Comparison of ENCODE assay signal across 18 mouse cellular contexts in the genomic region with DNA sequence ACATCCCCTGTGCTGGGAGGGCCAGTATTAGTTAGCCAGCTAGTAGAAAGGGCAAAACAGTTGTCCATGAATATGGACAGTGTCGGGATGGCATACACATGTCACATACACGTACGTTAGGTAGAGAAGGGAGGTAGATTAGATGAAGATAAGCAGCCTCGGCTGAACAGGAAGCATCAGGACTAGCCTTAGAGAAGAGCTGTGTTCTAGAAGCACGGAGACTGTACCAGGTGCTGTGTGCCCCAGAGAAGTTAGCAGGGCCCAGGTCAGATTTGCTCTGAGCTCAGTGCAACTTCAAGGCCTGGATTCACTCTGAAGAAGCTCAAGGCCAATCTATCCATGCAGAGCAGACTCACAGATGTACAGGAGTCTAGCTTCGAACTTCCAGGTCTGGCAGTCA. TPM values are rescaled to one million over a fixed set of nuclear protein-coding genes. Genes with fewer than 3 reads are reported as not detected.
"Had no signal": no experiment of that assay in that cellular context is flagged by ENCODE, and none has a peak within 500 bp of the region (broad histone marks: within the 10 kb centered on the region; RNA-seq: fewer than 3 reads in every experiment).

No protein-coding gene starts in this region.

- H3K4me1 ChIP-seq: limb, embryonic 10.5 days; megakaryocyte, embryonic 14.5 days; midbrain, embryonic 15.5 days; neural tube, embryonic 13.5 days had no signal

- DNase-seq: kidney, adult 2 months; kidney, postnatal 14 days; lung, embryonic 14.5 days; lung, postnatal 10 days; right cerebral cortex, postnatal 14 days had no signal

- H3K36me3 ChIP-seq: kidney, embryonic 15.5 days; limb, embryonic 10.5 days; liver, embryonic 15.5 days; midbrain, embryonic 15.5 days; neural tube, embryonic 13.5 days had no signal

- H3K27me3 ChIP-seq: kidney, embryonic 15.5 days; liver, embryonic 15.5 days; midbrain, embryonic 15.5 days; neural tube, embryonic 13.5 days had no signal

- H3K27ac ChIP-seq: kidney, embryonic 15.5 days; left cerebral cortex, adult 2 months; limb, embryonic 10.5 days; liver, embryonic 15.5 days; macrophage; midbrain, embryonic 15.5 days; neural tube, embryonic 13.5 days had no signal

- ATAC-seq: intestine, embryonic 16.5 days; midbrain, embryonic 15.5 days had no signal

- H3K4me3 ChIP-seq: kidney, embryonic 15.5 days; left cerebral cortex, adult 2 months; limb, embryonic 10.5 days; liver, embryonic 15.5 days; megakaryocyte, embryonic 14.5 days; midbrain, embryonic 15.5 days; neural tube, embryonic 13.5 days had no signal

RNA-seq across cellular contexts. Expression of a gene that starts 49.8 kb away (rescaled TPM):
- polyA plus RNA-seq: intestine, embryonic 16.5 days; large intestine, adult 2 months; liver, embryonic 11.5 days; liver, embryonic 15.5 days; lung, embryonic 14.5 days; macrophage; midbrain, embryonic 11.5 days; neural tube, embryonic 13.5 days; spleen, adult 2 months had no signal
